Mouse (Mus musculus): ENCODE data around the gene Minpp1. TPM values are rescaled to one million over a fixed set of nuclear protein-coding genes. Genes with fewer than 3 reads are reported as not detected.
"Not testable (repeated sequence)": the region's sequence is repeated elsewhere in the genome, so short reads cannot be mapped to it uniquely, and the experiment has no call there.

The Minpp1 gene
- polyA plus RNA-seq, 1 experiment from 2014 or later = 83.9 TPM

GRCm38 (mm10) chr19:32481511-32481910, 4.1 kb upstream of the Minpp1 start:
- no peaks in the 10 kb centered on the region for H3K36me3 ChIP-seq (ENCODE audit: control insufficient read depth, insufficient read depth, low read length)
- H3K9ac ChIP-seq (ENCODE audit: low read length) = no peak overlapping the region
- no peak overlapping the region for H3K27ac ChIP-seq (replicated peaks; ENCODE audit: low read depth, low read length)
- H3K4me2 ChIP-seq (ENCODE audit: low read depth, severe bottlenecking) = no peak overlapping the region
- H3K9me3 ChIP-seq (ENCODE audit: control insufficient read depth, low read length) = no peaks in the 10 kb centered on the region
- WGBS = 32% methylated on average over 4 of the region's 4 CpGs
- H3K27me3 ChIP-seq (ENCODE audit: control insufficient read depth, insufficient read depth, low read length) = no peaks in the 10 kb centered on the region
- ATAC-seq (ENCODE audit: insufficient number of reproducible peaks, low FRiP score, low TSS enrichment, low read depth) = no peak
- no peak overlapping the region for H3K4me3 ChIP-seq (ENCODE audit: low read depth, low read length)
- no peaks in the 10 kb centered on the region for H3K4me1 ChIP-seq (ENCODE audit: control insufficient read depth, insufficient read depth, low read length)
- DNase-seq (ENCODE audit: low spot score) = no peak

- H3K27me3 ChIP-seq (ENCODE audit: control insufficient read depth, insufficient read depth, low read length) = no peaks in the 10 kb centered on the region
- H3K4me3 ChIP-seq (ENCODE audit: low read depth, low read length) = peak overlapping the region; percentile 77
- 20% methylated on average over 13 of the region's 13 CpGs for WGBS
- peak overlapping the region; percentile 61 for H3K4me2 ChIP-seq (ENCODE audit: low read depth, severe bottlenecking)
- no peaks in the 10 kb centered on the region for H3K9me3 ChIP-seq (ENCODE audit: control insufficient read depth, low read length)
- ATAC-seq (ENCODE audit: insufficient number of reproducible peaks, low FRiP score, low TSS enrichment, low read depth) (no peak), DNase-seq (ENCODE audit: low spot score) (no peak)
- H3K27ac ChIP-seq (replicated peaks; ENCODE audit: low read depth, low read length) = no peak overlapping the region
- peak overlapping the region; percentile 79 for H3K9ac ChIP-seq (ENCODE audit: low read length)
- peaks cover 10% of the 10 kb centered on the region; the same call in 1 of the 2 replicates for H3K4me1 ChIP-seq (ENCODE audit: control insufficient read depth, insufficient read depth, low read length)
- H3K36me3 ChIP-seq (ENCODE audit: control insufficient read depth, insufficient read depth, low read length) = no peaks in the 10 kb centered on the region
Measured at GRCm38 (mm10) chr19:32484941-32485660, 468 bp upstream of the Minpp1 start.

GRCm38 (mm10) chr19:32486106-32486724, 646 bp downstream of the Minpp1 start:
- peak; percentile 75 for DNase-seq (ENCODE audit: low spot score)
- ATAC-seq (ENCODE audit: insufficient number of reproducible peaks, low FRiP score, low TSS enrichment, low read depth) = peak; percentile 78
- Histone ChIP-seq H3K4me3 (ENCODE audit: low read depth, low read length) (peak overlapping the region; percentile 77), H3K4me2 (ENCODE audit: low read depth, severe bottlenecking) (peak overlapping the region; percentile 61), H3K9ac (ENCODE audit: low read length) (peak overlapping the region; percentile 79), H3K27ac (replicated peaks; ENCODE audit: low read depth, low read length) (peak overlapping the region; percentile 76)
- WGBS = under 1% methylated on average over 47 of the region's 47 CpGs
- not testable (repeated sequence) for H3K27me3 ChIP-seq (ENCODE audit: control insufficient read depth, insufficient read depth, low read length); H3K36me3 ChIP-seq (ENCODE audit: control insufficient read depth, insufficient read depth, low read length); H3K9me3 ChIP-seq (ENCODE audit: control insufficient read depth, low read length); H3K4me1 ChIP-seq (ENCODE audit: control insufficient read depth, insufficient read depth, low read length)

GRCm38 (mm10) chr19:32487595-32488255, 2.2 kb downstream of the Minpp1 start:
- 88% methylated on average over 8 of the region's 8 CpGs for WGBS
- no peak overlapping the region; the same call in 1 of the 2 replicates for H3K4me3 ChIP-seq (ENCODE audit: low read depth, low read length)

GRCm38 (mm10) chr19:32489166-32489895, 3.8 kb downstream of the Minpp1 start:
- H3K9me3 ChIP-seq (ENCODE audit: control insufficient read depth, low read length) = no peaks in the 10 kb centered on the region

More at GRCm38 (mm10) chr19:32487595-32488255, 2.2 kb downstream of the Minpp1 start:
- Histone ChIP-seq H3K9me3 (ENCODE audit: control insufficient read depth, low read length) (no peaks in the 10 kb centered on the region), H3K27ac (replicated peaks; ENCODE audit: low read depth, low read length) (no peak overlapping the region), H3K27me3 (ENCODE audit: control insufficient read depth, insufficient read depth, low read length) (no peaks in the 10 kb centered on the region), H3K9ac (ENCODE audit: low read length) (no peak overlapping the region), H3K4me1 (ENCODE audit: control insufficient read depth, insufficient read depth, low read length) (peaks cover 10% of the 10 kb centered on the region; the same call in 1 of the 2 replicates), H3K4me2 (ENCODE audit: low read depth, severe bottlenecking) (peak overlapping the region; percentile 61; the same call in 1 of the 2 replicates), H3K36me3 (ENCODE audit: control insufficient read depth, insufficient read depth, low read length) (no peaks in the 10 kb centered on the region)
- ATAC-seq (ENCODE audit: insufficient number of reproducible peaks, low FRiP score, low TSS enrichment, low read depth) (no peak), DNase-seq (ENCODE audit: low spot score) (no peak)

GRCm38 (mm10) chr19:32490976-32491375, 5.4 kb downstream of the Minpp1 start:
- no peaks in the 10 kb centered on the region for H3K27me3 ChIP-seq (ENCODE audit: control insufficient read depth, insufficient read depth, low read length)
- no peak overlapping the region for H3K4me2 ChIP-seq (ENCODE audit: low read depth, severe bottlenecking)
- DNase-seq (ENCODE audit: low spot score) (no peak), ATAC-seq (ENCODE audit: insufficient number of reproducible peaks, low FRiP score, low TSS enrichment, low read depth) (no peak)
- peaks cover 9% of the 10 kb centered on the region; the same call in 1 of the 2 replicates for H3K36me3 ChIP-seq (ENCODE audit: control insufficient read depth, insufficient read depth, low read length)
- no peak overlapping the region for H3K9ac ChIP-seq (ENCODE audit: low read length)
- no peak overlapping the region for H3K27ac ChIP-seq (replicated peaks; ENCODE audit: low read depth, low read length)
- WGBS = 92% methylated on average over 2 of the region's 2 CpGs
- no peaks in the 10 kb centered on the region for H3K9me3 ChIP-seq (ENCODE audit: control insufficient read depth, low read length)
- peaks cover 10% of the 10 kb centered on the region; the same call in 1 of the 2 replicates for H3K4me1 ChIP-seq (ENCODE audit: control insufficient read depth, insufficient read depth, low read length)
- no peak overlapping the region for H3K4me3 ChIP-seq (ENCODE audit: low read depth, low read length)

More at GRCm38 (mm10) chr19:32489166-32489895, 3.8 kb downstream of the Minpp1 start:
- ATAC-seq (ENCODE audit: insufficient number of reproducible peaks, low FRiP score, low TSS enrichment, low read depth) (no peak), DNase-seq (ENCODE audit: low spot score) (no peak)
- Histone ChIP-seq H3K27ac (replicated peaks; ENCODE audit: low read depth, low read length) (no peak overlapping the region), H3K9ac (ENCODE audit: low read length) (no peak overlapping the region), H3K4me3 (ENCODE audit: low read depth, low read length) (no peak overlapping the region), H3K27me3 (ENCODE audit: control insufficient read depth, insufficient read depth, low read length) (no peaks in the 10 kb centered on the region), H3K36me3 (ENCODE audit: control insufficient read depth, insufficient read depth, low read length) (peaks cover 2% of the 10 kb centered on the region; the same call in 1 of the 2 replicates), H3K4me2 (ENCODE audit: low read depth, severe bottlenecking) (no peak overlapping the region), H3K4me1 (ENCODE audit: control insufficient read depth, insufficient read depth, low read length) (peaks cover 10% of the 10 kb centered on the region; the same call in 1 of the 2 replicates)
- WGBS = 93% methylated on average over 12 of the region's 12 CpGs

GRCm38 (mm10) chr19:32492339-32492738, 6.8 kb downstream of the Minpp1 start:
- peaks cover 3% of the 10 kb centered on the region; the same call in 1 of the 2 replicates for H3K4me1 ChIP-seq (ENCODE audit: control insufficient read depth, insufficient read depth, low read length)
- H3K36me3 ChIP-seq (ENCODE audit: control insufficient read depth, insufficient read depth, low read length) = peaks cover 9% of the 10 kb centered on the region; the same call in 1 of the 2 replicates
- H3K27ac ChIP-seq (replicated peaks; ENCODE audit: low read depth, low read length) = no peak overlapping the region
- no peak overlapping the region for H3K4me2 ChIP-seq (ENCODE audit: low read depth, severe bottlenecking)
- 89% methylated on average over 3 of the region's 3 CpGs for WGBS
- H3K9ac ChIP-seq (ENCODE audit: low read length) = no peak overlapping the region
- DNase-seq (ENCODE audit: low spot score) (no peak), ATAC-seq (ENCODE audit: insufficient number of reproducible peaks, low FRiP score, low TSS enrichment, low read depth) (no peak)
- H3K9me3 ChIP-seq (ENCODE audit: control insufficient read depth, low read length) = no peaks in the 10 kb centered on the region
- H3K27me3 ChIP-seq (ENCODE audit: control insufficient read depth, insufficient read depth, low read length) = no peaks in the 10 kb centered on the region
- H3K4me3 ChIP-seq (ENCODE audit: low read depth, low read length) = no peak overlapping the region

- no peaks in the 10 kb centered on the region for H3K9me3 ChIP-seq (ENCODE audit: control insufficient read depth, low read length)
- no peak overlapping the region for H3K27ac ChIP-seq (replicated peaks; ENCODE audit: low read depth, low read length)
- no peak overlapping the region for H3K4me3 ChIP-seq (ENCODE audit: low read depth, low read length)
- no peaks in the 10 kb centered on the region for H3K4me1 ChIP-seq (ENCODE audit: control insufficient read depth, insufficient read depth, low read length)
- no peak for DNase-seq (ENCODE audit: low spot score)
- no peak for ATAC-seq (ENCODE audit: insufficient number of reproducible peaks, low FRiP score, low TSS enrichment, low read depth)
- H3K9ac ChIP-seq (ENCODE audit: low read length) = no peak overlapping the region
- peaks cover 10% of the 10 kb centered on the region; the same call in 1 of the 2 replicates for H3K36me3 ChIP-seq (ENCODE audit: control insufficient read depth, insufficient read depth, low read length)
- H3K4me2 ChIP-seq (ENCODE audit: low read depth, severe bottlenecking) = no peak overlapping the region
- WGBS = 89% methylated on average over 5 of the region's 5 CpGs
- no peaks in the 10 kb centered on the region for H3K27me3 ChIP-seq (ENCODE audit: control insufficient read depth, insufficient read depth, low read length)
Measured at GRCm38 (mm10) chr19:32492981-32493380, 7.4 kb downstream of the Minpp1 start.
